Mouse (Mus musculus) MEL (cell line): ENCODE measurements at regions not wholly inside any gene's neighbourhood (a gene's known extent, or its start where the extent isn't known, plus 50 kb on each side); places are given as distances from the start of the nearest gene placed in this dataset.

Source experiments
- DNase-seq: peaks from one replicate; pipeline ENCODE4 v3.0.0; 2011; ENCODE audit warnings: low read depth, low spot score
- H3K27ac ChIP-seq: 2 replicates; pipeline ENCODE4 v1.5.1; 2012; ENCODE audit warnings: low read depth, mild to moderate bottlenecking, control low read depth, low read length, moderate library complexity; ENCODE audit not compliant: control insufficient read depth
- H3K27me3 ChIP-seq, 2 experiments: fragments of 150-350 bp in 1 of 2; sonication (generic) in 1 of 2; 2 replicates each; pipeline ENCODE4 v1.6.1; 2012; ENCODE audit warnings: low read length in 2 of 2, mild to moderate bottlenecking in 2 of 2, improper control_type of control experiment in 1 of 2, moderate library complexity in 1 of 2; ENCODE audit not compliant: insufficient read depth in 2 of 2, control insufficient read depth in 1 of 2
- H3K36me3 ChIP-seq, 2 experiments: 2 replicates each; pipeline ENCODE4 v1.6.1; 2012 to 2014; ENCODE audit warnings: low read length in 2 of 2, improper control_type of control experiment in 1 of 2, inconsistent platforms in 1 of 2, mild to moderate bottlenecking in 1 of 2; ENCODE audit not compliant: insufficient read depth in 2 of 2, control insufficient read depth in 1 of 2
- H3K4me1 ChIP-seq, 2 experiments: fragments of 150-350 bp in 1 of 2; sonication (generic) in 1 of 2; 2 replicates each; pipeline ENCODE4 v1.6.1; 2012; ENCODE audit warnings: low read length in 2 of 2, improper control_type of control experiment in 1 of 2, mild to moderate bottlenecking in 1 of 2; ENCODE audit not compliant: insufficient read depth in 2 of 2, control insufficient read depth in 1 of 2
- H3K4me3 ChIP-seq, 2 experiments: fragments of 150-350 bp in 1 of 2; sonication (generic) in 1 of 2; 2 replicates each; pipeline ENCODE4 v1.5.1; 2012; ENCODE audit warnings: low read depth in 2 of 2, low read length in 2 of 2, mild to moderate bottlenecking in 2 of 2, moderate library complexity in 2 of 2, control low read depth in 1 of 2, improper control_type of control experiment in 1 of 2; ENCODE audit not compliant: control insufficient read depth in 1 of 2, insufficient read depth in 1 of 2
- H3K79me2 ChIP-seq: 2 replicates; pipeline ENCODE4 v1.6.1; 2012; ENCODE audit warnings: mild to moderate bottlenecking, low read length, moderate library complexity; ENCODE audit not compliant: control insufficient read depth, poor library complexity, insufficient read depth
- H3K9ac ChIP-seq: 2 replicates; pipeline ENCODE4 v1.6.1; 2012; ENCODE audit warnings: low read depth, mild to moderate bottlenecking, control low read depth, low read length, moderate library complexity; ENCODE audit not compliant: control insufficient read depth, poor library complexity, severe bottlenecking
- H3K9me3 ChIP-seq: fragments of 150-350 bp; sonication (generic); replicated peaks from 2 replicates; pipeline ENCODE4 v1.6.1; 2012; ENCODE audit warnings: mild to moderate bottlenecking, low read length, improper control_type of control experiment, moderate library complexity; ENCODE audit not compliant: insufficient read depth
- CHD1 ChIP-seq: IDR thresholded peaks from 2 replicates; pipeline ENCODE4 v1.6.1; 2012; ENCODE audit warnings: low read depth, mild to moderate bottlenecking, inconsistent platforms, low read length, improper control_type of control experiment
- E2F4 ChIP-seq: IDR thresholded peaks from 2 replicates; pipeline ENCODE4 v1.6.1; 2011; ENCODE audit warnings: low read depth, low read length, improper control_type of control experiment, borderline replicate concordance
- ELF1 ChIP-seq: IDR thresholded peaks from 2 replicates; pipeline ENCODE4 v1.6.1; 2014; ENCODE audit warnings: low read depth, mild to moderate bottlenecking, inconsistent platforms, low read length, improper control_type of control experiment, moderate library complexity
- EP300 ChIP-seq, 2 experiments: IDR thresholded peaks; 2 replicates each; pipeline ENCODE4 v1.6.1; 2011; ENCODE audit warnings: improper control_type of control experiment in 2 of 2, low read length in 2 of 2, low read depth in 1 of 2, mild to moderate bottlenecking in 1 of 2
- GATA1 ChIP-seq: IDR thresholded peaks from 2 replicates; pipeline ENCODE4 v1.6.1; 2011; ENCODE audit warnings: low read depth, low read length, improper control_type of control experiment
- HCFC1 ChIP-seq: IDR thresholded peaks from 2 replicates; pipeline ENCODE4 v1.6.1; 2012; ENCODE audit warnings: low read depth, mild to moderate bottlenecking, inconsistent platforms, low read length, improper control_type of control experiment, moderate library complexity
- JUND ChIP-seq: IDR thresholded peaks from 2 replicates; pipeline ENCODE4 v1.6.1; 2011; ENCODE audit warnings: low read depth, mild to moderate bottlenecking, improper control_type of control experiment, low read length
- MAFK ChIP-seq: IDR thresholded peaks from 2 replicates; pipeline ENCODE4 v1.6.1; 2011; ENCODE audit warnings: low read depth, mild to moderate bottlenecking, low read length, improper control_type of control experiment, borderline replicate concordance
- MAX ChIP-seq: IDR thresholded peaks from 2 replicates; pipeline ENCODE4 v1.6.1; 2011; ENCODE audit warnings: low read length, improper control_type of control experiment
- MAZ ChIP-seq: IDR thresholded peaks from 2 replicates; pipeline ENCODE4 v1.6.1; 2012; ENCODE audit warnings: low read depth, mild to moderate bottlenecking, inconsistent platforms, low read length, improper control_type of control experiment
- MEF2A ChIP-seq: IDR thresholded peaks from 2 replicates; pipeline ENCODE4 v1.6.1; 2014; ENCODE audit warnings: low read depth, mild to moderate bottlenecking, inconsistent platforms, low read length, improper control_type of control experiment; ENCODE audit not compliant: poor library complexity, insufficient replicate concordance, severe bottlenecking; ENCODE audit errors: extremely low read depth
- MXI1 ChIP-seq: IDR thresholded peaks from 2 replicates; pipeline ENCODE4 v1.6.1; 2011; ENCODE audit warnings: mild to moderate bottlenecking, low read depth, low read length, improper control_type of control experiment
- MYB ChIP-seq: IDR thresholded peaks from 2 replicates; pipeline ENCODE4 v1.6.1; 2011; ENCODE audit warnings: mild to moderate bottlenecking, low read depth, low read length, improper control_type of control experiment
- MYC ChIP-seq: IDR thresholded peaks from 2 replicates; pipeline ENCODE4 v1.6.1; 2011; ENCODE audit warnings: low read depth, mild to moderate bottlenecking, low read length, improper control_type of control experiment, moderate library complexity
- NELFE ChIP-seq: IDR thresholded peaks from 2 replicates; pipeline ENCODE4 v1.6.1; 2011; ENCODE audit warnings: low read depth, low read length, improper control_type of control experiment
- POLR2AphosphoS2 ChIP-seq: IDR thresholded peaks from 2 replicates; pipeline ENCODE4 v1.6.1; 2011; ENCODE audit warnings: low read length, improper control_type of control experiment
- POLR2AphosphoS5 ChIP-seq: IDR thresholded peaks from 2 replicates; pipeline ENCODE4 v1.6.1; 2012; ENCODE audit warnings: low read depth, borderline replicate concordance, mild to moderate bottlenecking, inconsistent platforms, low read length, moderate library complexity, mixed read lengths
- RAD21 ChIP-seq: IDR thresholded peaks from 2 replicates; pipeline ENCODE4 v1.6.1; 2011; ENCODE audit warnings: mild to moderate bottlenecking, low read depth, low read length, improper control_type of control experiment
- SIN3A ChIP-seq: IDR thresholded peaks from 2 replicates; pipeline ENCODE4 v1.6.1; 2012; ENCODE audit warnings: low read length, improper control_type of control experiment, inconsistent platforms
- SMC3 ChIP-seq: IDR thresholded peaks from 2 replicates; pipeline ENCODE4 v1.6.1; 2011; ENCODE audit warnings: low read depth, low read length, improper control_type of control experiment
- TAL1 ChIP-seq: IDR thresholded peaks from 2 replicates; pipeline ENCODE4 v1.6.1; 2012; ENCODE audit warnings: mild to moderate bottlenecking, inconsistent platforms, low read length, moderate library complexity, mixed read lengths
- TCF12 ChIP-seq: IDR thresholded peaks from 2 replicates; pipeline ENCODE4 v1.6.1; 2014; ENCODE audit warnings: low read depth, mild to moderate bottlenecking, inconsistent platforms, low read length, improper control_type of control experiment, moderate library complexity
- USF1 ChIP-seq: IDR thresholded peaks from 2 replicates; pipeline ENCODE4 v1.6.1; 2014; ENCODE audit warnings: low read depth, mild to moderate bottlenecking, inconsistent platforms, low read length, improper control_type of control experiment, moderate library complexity
- USF2 ChIP-seq, 2 experiments: IDR thresholded peaks; 2 replicates each; pipeline ENCODE4 v1.6.1; 2011 to 2012; ENCODE audit warnings: improper control_type of control experiment in 2 of 2, low read length in 2 of 2, borderline replicate concordance in 1 of 2, inconsistent platforms in 1 of 2, low read depth in 1 of 2, mild to moderate bottlenecking in 1 of 2; ENCODE audit not compliant: insufficient read depth in 1 of 2
- ZC3H11A ChIP-seq: IDR thresholded peaks from 2 replicates; pipeline ENCODE4 v1.6.1; 2012; ENCODE audit warnings: low read depth, mild to moderate bottlenecking, inconsistent platforms, low read length, improper control_type of control experiment
- ZKSCAN1 ChIP-seq: IDR thresholded peaks from 2 replicates; pipeline ENCODE4 v1.6.1; 2012; ENCODE audit warnings: low read depth, mild to moderate bottlenecking, inconsistent platforms, low read length, improper control_type of control experiment, moderate library complexity

DNA sequence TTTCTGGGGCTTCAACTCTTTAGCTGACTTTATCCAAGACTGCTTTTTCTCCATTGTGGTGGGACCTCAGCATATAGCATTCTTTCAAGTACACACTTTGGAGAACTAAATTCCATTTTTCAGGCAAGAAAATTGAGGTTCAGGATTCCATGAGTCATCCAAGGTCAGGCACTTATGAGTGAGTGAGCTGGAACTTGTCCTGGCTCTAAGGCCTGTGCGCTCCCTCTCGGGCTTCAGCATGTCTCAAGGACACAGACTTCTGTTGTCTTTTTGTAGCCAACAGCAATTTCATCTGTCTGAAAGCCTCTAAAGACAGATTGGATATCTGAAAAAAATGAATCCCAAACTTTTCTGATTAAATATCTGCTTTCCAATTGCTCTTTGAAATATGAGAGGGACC, 769.1 kb upstream of the 4930452B06Rik start:
- Histone ChIP-seq H3K27ac (no peak overlapping the region), H3K79me2 (no peaks in the 10 kb centered on the region)
- TF ChIP-seq RAD21 (no peak), SIN3A (no peak), CHD1 (no peak), MYB (no peak), JUND (no peak), MAX (no peak), TCF12 (no peak), E2F4 (no peak), ELF1 (no peak), POLR2AphosphoS2 (no peak), GATA1 (no peak), HCFC1 (no peak), EP300 (IDR thresholded peaks at IDR 0.05; ENCODE audit: low read depth in 1 of 2, low read length in 2 of 2) (no peak)
- TF ChIP-seq, all 39 proteins: peak for 0
- no peak overlapping the region for H3K9ac ChIP-seq
- no peaks in the 10 kb centered on the region for H3K27me3 ChIP-seq
- no peaks in the 10 kb centered on the region for H3K9me3 ChIP-seq
- no peaks in the 10 kb centered on the region for H3K4me1 ChIP-seq
- H3K36me3 ChIP-seq, result no peaks in the 10 kb centered on the region
- no peak overlapping the region for H3K4me3 ChIP-seq
- no peak for DNase-seq

- Histone ChIP-seq H3K9ac (no peak overlapping the region), H3K4me1 (no peaks in the 10 kb centered on the region)
Measured at GRCm38 (mm10) chr14:9433081-9433590, 767.1 kb upstream of the 4930452B06Rik start.

GRCm38 (mm10) chr14:9431798-9432197, 765.8 kb upstream of the 4930452B06Rik start:
- no peaks in the 10 kb centered on the region for H3K4me1 ChIP-seq
- H3K4me3 ChIP-seq, result no peak overlapping the region
- H3K79me2 ChIP-seq, result no peaks in the 10 kb centered on the region
- H3K9ac ChIP-seq, result no peak overlapping the region
- H3K27me3 ChIP-seq, result no peaks in the 10 kb centered on the region
- no peak for DNase-seq
- no peaks in the 10 kb centered on the region for H3K9me3 ChIP-seq
- H3K36me3 ChIP-seq, result no peaks in the 10 kb centered on the region
- TF ChIP-seq EP300 (IDR thresholded peaks at IDR 0.05; ENCODE audit: low read depth in 1 of 2, low read length in 2 of 2), result no peak
- TF ChIP-seq MAX, result no peak
- TF ChIP-seq MAFK, result no peak
- no peak for TF ChIP-seq ZKSCAN1
- TF ChIP-seq TCF12, result no peak
- no peak for TF ChIP-seq MYC
- TF ChIP-seq SMC3, result no peak
- no peak for TF ChIP-seq ZC3H11A
- TF ChIP-seq CHD1, result no peak
- no peak for TF ChIP-seq NELFE
- TF ChIP-seq MAZ, result no peak
- no peak overlapping the region for H3K27ac ChIP-seq

More at GRCm38 (mm10) chr14:9433081-9433590, 767.1 kb upstream of the 4930452B06Rik start:
- Histone ChIP-seq H3K27me3 (no peaks in the 10 kb centered on the region), H3K4me3 (no peak overlapping the region), H3K79me2 (no peaks in the 10 kb centered on the region), H3K9me3 (no peaks in the 10 kb centered on the region), H3K36me3 (no peaks in the 10 kb centered on the region), H3K27ac (no peak overlapping the region)
- no peak for DNase-seq
- TF ChIP-seq GATA1 (no peak), NELFE (no peak), MEF2A (no peak), POLR2AphosphoS5 (no peak), TAL1 (no peak), MXI1 (no peak), RAD21 (no peak), USF2 (IDR thresholded peaks at IDR 0.05; ENCODE audit: borderline replicate concordance in 1 of 2, insufficient read depth in 1 of 2, low read depth in 1 of 2, low read length in 2 of 2) (no peak), USF1 (no peak), CHD1 (no peak)
